Mouse (Mus musculus): ENCODE results near the gene Plxna2.
A peak's percentile ranks its signal among the peaks of the same experiment; 100 is the strongest.

The Plxna2 gene

GRCm38 (mm10) chr1:194836182-194836581 is 218.2 kb downstream of the Plxna2 start:
- DNase-seq, result peak; percentile 89

GRCm38 (mm10) chr1:194836671-194837070 is 218.7 kb downstream of the Plxna2 start:
- peak; percentile 62 for DNase-seq

- peak; percentile 82 for DNase-seq
These were observed 221.4 kb downstream of the Plxna2 start for GRCm38 (mm10) chr1:194839230-194839910.

DNA sequence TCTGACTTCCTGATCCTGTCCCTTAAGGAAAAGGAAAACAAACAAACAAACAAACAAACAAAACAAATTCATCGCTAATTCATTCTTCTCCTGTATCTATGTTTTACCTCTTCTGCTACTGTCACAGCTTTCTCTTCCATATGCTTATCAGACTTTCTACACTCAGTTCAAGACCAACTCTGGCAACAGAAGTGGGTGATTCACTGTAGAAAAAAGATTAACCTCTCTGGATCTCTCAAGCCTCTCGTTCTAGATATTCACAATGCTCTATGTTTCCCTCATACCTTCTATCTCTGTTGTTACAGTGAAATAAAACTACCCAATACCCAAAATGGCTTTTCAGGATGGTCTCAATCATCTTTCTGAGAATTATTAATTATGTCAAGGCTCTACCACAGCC is 225.0 kb downstream of the Plxna2 start:
- DNase-seq, result no peak

DNA sequence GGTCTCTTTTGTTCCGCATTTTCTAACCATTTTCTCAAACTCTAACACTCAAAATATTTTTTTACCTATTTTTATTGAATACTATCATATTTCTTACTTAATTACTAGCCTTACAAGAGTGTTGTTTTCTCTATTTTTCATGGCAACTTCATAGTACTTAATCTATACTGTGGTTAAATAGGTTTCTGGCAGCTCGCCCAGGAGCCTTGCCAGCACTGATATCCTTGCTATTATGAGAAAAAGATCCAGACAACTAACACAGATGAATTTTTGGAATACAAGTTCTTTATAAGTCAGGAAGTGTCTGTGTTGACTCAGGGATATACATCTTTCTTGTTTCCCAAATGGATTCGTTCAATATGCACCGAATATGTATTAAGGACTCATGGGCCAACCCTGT is 229.0 kb downstream of the Plxna2 start:
- peak; percentile 61 for DNase-seq

DNA sequence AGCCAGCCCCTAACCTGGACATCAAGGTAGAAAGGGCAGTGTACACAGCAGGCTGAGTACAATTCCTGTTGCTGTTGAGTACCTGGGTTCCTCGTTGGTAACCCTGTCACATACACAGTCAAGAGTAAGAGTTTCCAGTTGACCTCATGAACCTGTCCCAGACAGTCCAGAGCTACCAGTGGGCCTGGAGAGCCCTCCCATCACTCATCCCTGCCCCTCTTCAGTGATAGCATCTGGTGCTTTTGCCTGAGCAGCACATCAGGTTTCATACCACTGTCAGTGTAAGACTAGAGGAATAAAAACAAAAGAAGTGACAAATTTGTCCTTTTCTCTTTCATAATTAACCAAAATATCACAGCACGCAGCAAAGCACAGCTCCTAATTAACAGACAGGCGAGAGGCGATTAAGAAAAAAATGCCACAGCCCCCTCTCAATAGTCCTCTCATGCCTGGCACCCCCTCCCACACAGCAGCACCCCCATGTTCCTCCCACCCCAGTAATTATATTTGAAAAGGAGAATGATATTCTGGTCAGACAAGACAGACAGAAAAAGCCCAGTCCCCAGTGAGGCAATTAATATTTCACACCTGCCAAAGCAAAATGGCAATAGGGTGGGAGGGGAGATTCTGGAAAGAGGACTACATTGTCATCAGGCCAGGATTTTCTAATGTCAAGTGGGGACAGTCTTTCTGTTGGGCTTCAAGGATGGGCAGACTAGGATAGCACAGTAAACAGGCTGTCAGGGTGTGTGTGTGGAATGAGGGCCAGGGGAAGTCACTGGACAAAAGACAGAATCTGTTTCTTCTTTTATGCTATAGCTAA is 233.4 kb downstream of the Plxna2 start:
- DNase-seq, result peak; percentile 58

DNA sequence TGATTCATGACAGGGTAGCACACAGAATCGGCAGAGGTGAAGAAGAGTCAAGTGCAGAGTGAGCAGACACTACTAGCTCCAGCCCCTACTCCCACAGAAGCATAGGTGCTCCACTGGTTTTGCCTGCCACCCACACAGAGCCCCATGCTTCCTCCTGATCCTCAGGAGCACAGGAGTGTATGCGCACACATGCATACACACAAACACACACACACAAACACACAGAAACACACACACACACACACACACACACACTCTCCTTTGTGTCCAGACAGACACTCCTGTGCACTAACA is 234.0 kb downstream of the Plxna2 start:
- DNase-seq, result peak; percentile 22
